Mouse (Mus musculus): Measurements from ENCODE around the gene 2310022B05Rik.

2310022B05Rik gene

DNA sequence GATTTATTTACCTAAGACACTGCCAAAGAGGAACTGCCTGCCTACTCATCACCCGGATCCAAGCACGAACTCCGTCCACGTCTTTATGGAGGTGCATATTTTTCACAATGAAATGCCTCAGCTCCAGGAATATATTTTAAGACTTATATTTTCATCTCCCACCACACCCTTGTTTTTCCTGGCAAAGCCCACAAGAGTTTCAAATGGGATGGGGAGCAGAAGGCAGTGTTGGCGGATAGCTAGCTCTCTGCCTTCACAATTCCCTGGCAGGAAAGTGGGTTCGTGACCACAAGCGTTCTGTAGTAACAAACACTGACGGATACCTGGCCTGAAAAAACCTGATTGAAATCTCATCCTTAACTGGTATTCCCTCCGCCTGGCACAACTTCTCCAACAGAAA lies 1.4 kb downstream of the 2310022B05Rik start:
- no peak for DNase-seq (ENCODE audit: low spot score in 2 of 2)

DNA sequence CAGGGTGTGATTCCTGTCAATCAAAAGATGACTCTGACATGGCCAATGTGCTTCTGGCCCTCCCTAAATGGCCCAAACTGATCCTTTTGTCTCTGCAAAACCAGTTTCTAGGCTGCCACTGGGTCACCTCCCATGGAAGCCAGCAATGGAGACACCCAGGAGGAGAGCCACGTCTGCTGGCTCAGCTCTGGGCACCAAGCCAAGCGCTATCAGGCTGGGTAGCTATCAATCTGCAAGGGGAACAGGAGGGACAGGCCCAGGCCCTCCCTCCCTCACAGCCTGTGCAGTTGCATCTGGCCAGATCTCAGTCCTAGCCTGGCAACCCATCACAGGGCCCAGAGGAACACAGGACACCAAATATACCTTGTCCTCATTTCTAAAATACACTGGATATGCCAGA lies 4.8 kb downstream of the 2310022B05Rik start:
- peak; percentile 68 to 79 for DNase-seq (ENCODE audit: low spot score in 2 of 2)

DNA sequence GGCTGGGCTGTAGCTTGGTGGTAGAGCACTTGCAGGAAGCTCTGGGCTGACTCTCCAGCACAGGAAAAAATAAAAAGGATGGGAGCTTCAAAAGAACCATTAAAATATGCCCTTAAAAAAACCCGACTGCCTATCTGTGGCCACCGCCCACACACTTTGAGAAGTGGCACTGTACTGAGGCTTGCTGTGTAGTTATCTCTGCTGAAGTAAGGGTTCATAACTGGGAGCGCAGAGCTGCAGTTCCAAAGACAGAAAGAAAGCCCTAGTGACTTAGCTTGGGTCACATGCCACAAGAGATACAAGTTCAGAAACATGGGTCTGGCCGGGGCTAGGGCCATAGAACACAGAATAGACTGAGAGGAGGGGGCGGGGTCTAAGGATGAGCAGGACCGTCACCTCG lies 5.2 kb downstream of the 2310022B05Rik start:
- peak; percentile 29 to 58 for DNase-seq (ENCODE audit: low spot score in 2 of 2)

DNA sequence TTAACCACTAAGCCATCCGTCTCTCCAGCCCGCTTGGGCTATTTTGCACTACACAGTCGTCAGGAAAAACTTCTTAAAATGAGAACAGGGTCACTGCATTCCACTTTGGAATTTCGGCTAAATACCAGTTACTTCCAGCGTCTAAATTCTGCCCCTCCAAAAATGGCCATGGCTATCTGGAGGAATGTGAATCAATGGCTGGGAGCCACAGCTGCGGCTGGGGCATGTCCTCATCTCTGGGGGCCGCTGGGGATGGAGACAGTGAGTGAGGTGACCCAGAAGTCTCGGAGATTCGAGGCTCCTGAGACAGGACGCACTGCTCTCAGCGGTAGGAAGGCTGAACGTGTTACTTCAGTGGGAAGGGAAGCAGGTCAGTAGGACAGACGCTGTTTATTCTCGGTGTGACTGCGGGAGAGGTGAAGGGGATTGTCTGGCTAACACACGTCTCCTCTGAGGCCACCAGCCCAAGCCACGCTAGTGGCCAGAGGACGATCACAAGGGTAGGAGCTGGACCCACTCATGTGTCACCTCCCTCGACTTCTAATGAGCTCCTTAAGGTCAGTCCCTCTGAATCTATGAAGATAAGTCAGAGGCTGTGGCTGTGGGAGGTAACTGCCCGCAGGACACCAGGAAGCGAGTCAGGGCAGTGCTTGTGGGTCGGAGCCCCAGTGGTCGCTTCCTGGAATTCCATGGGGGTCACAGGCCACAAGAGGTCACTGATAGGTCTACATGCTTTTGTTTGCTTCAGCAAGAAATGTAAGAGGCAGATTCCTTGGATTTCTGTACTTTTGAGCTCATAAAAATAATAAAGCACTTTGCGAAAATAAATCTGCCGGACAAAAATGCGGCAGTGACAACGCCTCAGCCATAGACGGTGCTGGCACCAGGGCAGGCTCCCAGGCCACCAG lies 9.3 kb downstream of the 2310022B05Rik start:
- no peak for DNase-seq (ENCODE audit: low spot score in 2 of 2)

DNA sequence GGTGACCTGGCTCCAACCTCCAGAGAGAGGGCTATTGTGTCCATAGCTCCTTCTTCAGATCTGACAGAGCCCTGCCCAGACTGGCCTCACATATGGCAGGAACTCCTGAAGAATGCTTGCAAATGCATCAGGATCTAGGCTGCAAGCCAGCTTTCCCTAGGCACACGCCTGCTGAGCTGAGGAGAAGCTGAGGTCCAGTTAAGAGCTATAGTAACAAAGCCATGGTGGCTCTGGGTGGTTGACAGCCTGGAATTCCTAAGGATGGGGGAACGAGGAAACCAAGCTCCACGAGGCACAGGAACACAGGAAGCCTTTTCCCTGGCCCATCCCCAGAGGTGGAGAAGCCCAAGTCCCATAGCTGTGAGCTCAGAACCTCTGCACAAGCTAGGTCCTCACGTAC lies 10.6 kb downstream of the 2310022B05Rik start:
- no peak for DNase-seq (ENCODE audit: low spot score in 2 of 2)

DNA sequence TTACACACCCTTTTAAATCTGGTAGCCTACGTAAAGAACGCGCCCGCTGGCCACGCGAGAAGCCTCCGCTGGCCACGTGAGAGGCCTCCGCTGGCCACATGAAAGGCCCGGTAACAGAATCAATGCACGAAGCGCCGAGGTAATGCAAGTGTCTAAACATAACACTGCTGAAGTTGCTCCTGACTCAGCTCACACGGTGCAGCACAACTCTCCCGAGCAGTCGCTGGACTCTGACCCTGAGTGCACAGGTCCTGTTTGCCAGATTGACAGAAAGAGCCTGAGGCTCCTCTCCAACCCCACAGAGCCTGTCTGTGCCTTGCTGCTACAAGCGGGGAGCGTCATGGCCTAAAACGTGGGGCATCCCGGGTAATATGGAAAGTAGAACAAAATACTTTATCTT lies 11.4 kb downstream of the 2310022B05Rik start:
- no peak for DNase-seq (ENCODE audit: low spot score in 2 of 2)

DNA sequence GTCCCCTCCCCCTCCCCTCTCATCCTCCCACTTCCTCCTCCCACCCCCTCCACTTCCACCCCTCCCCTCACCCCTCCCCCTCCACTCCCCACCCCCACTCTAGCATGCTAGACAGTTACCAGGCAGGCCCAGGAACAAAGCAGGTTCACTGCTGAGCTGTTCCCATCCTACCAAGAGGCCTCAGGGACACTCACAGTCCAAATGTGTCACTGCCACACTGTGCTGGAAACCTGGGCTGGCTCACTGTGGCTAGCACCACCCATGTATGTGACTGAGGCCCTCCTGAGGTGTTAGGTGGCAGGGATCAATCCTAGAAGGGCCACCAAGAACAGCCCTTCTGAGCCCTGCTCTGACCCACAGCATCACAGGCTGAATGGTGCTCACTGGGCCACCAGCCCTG lies 14.9 kb downstream of the 2310022B05Rik start:
- DNase-seq (ENCODE audit: low spot score in 2 of 2), result no peak

DNA sequence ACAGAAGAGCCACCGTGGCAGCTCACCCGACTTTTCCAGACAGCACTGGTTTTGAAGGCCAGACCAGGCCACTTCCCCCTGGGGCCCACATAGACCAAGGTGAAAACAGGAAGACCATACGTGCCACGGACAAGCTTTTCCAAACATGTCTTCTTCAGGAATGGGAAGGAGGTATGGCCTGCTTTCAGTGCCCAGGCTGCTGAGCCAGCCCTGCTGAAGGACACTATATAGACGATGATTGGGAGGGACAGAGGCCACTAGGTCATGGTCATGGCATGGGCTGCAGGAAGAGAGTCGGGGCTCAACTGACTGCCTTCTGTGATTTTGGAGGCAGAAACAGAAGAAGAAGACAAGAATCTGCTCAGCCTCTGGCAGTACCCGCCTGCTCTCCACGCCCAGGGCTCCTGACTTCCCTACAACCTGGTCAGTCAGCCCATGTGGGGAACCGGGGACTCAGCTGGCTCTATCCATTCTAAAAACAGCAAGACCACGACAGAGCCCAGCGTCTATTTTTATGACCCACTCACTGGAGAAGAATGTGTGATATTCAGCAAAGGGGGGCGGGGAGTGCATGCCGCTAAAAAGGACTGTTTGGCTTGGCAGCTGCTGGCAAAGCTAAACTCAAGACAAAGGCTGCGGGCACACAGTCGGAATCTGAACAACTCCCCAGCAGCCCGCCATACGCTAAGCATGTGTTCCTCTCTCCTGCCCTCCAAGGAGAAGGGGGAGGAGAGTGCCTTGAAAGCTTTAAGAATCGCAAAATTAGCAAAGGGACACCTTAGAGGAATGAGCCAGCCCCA lies 19.4 kb downstream of the 2310022B05Rik start:
- DNase-seq (ENCODE audit: low spot score in 2 of 2), result no peak

DNA sequence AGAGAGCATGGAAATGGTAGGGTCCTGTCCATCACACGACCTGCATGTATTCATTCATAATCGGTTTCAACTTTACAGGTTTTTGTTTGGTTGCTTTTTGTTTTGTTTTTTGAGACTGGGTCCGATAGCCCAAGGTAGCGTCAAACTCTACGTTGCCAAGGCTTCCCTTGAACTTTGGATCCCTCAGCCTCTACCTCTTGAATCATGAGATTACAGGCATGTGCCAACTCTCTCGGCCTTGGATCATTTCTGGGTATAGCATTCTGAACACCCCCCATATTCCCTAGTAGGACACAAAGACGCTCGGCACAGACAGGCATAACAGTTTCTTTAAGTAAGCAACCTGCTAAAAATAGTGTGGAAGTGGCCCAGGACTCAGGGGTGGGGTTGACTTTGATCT lies 21.6 kb downstream of the 2310022B05Rik start:
- no peak for DNase-seq (ENCODE audit: low spot score in 2 of 2)

DNA sequence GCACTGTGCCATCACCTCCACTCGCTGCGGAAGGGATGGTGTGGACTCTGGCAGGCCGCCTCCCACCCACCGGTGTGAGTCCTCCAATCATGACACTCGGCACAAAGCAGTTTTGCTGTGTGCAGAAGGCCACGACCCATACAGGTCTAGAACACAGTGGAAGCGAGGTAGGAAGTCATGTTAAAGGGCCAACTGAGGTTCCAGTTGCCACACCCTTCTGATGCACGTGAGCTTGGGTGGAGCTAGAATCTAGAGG lies 28.0 kb downstream of the 2310022B05Rik start:
- DNase-seq (ENCODE audit: low spot score in 2 of 2), result no peak

DNA sequence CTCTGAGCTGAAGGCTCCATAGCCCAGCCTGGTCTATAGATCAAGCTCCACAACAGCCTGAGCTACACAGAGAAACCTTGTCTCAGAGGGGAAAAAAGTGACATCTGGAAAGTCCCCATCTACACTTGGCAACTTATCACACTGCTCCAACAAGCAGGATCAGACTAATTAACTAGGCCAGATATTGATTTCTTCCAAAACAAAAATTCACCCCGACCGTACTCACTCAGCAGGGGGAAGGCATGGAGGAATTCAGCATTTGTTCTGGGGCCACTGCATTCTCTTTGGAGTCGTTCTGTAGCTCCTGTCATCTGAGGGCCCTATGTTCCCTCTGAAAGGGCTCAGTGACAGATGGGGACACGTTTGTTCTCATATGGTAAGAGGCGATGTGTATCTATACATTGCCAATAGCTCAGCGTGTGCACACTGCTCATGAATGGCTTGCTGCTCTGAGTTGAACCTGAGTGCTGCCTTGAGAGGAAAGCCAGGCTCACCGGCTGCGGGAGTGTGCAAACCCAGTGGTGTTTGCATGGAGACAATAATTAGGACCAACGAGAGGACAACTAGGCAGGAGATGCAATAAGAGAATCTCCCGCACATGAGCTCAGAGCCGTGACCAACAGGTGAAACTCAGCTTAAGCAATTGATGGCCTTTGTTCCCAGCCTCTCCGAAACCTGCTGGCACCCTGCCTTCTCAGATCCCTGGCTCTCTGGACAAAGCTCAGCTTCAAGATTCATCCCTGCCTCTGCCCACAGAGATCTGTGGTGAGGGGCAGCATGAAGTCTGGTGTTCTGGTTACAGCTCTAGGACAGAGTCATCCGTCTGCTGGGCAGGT lies 28.5 kb downstream of the 2310022B05Rik start:
- DNase-seq (ENCODE audit: low spot score in 2 of 2), result no peak

DNA sequence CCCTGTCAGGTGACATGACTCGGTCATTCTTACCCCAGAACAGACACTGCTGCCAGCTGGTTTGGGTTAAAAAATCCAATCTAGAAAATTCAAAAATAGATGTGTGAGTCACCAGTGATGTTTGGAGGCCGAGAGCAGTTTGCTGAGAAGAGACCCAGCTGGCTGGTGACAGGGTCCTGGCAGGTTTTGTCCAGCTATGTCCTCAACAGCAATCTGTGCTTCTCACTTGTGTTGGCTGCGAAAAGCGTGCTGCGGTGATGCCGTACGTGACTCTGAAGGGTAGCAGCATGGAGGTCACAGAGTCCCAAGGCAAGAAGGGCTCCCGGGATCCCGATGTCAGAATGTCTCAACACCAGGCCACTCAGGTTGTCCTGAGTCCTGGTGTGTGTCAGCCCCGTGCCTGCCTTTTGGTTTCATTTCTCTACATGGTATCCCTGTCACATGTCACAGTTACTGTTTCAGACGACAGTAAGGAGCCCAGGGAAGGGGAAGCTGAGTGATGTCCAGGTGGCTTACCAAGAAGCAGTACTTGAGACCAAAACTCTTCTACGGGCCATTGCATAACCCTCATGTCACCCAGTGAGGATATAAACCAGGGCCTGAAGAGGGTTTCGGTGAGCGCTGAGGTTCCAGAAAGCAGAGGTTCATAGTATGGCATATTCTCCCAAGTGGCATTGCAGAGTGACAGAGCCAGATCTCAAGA lies 30.0 kb downstream of the 2310022B05Rik start:
- DNase-seq (ENCODE audit: low spot score in 2 of 2), result no peak

DNA sequence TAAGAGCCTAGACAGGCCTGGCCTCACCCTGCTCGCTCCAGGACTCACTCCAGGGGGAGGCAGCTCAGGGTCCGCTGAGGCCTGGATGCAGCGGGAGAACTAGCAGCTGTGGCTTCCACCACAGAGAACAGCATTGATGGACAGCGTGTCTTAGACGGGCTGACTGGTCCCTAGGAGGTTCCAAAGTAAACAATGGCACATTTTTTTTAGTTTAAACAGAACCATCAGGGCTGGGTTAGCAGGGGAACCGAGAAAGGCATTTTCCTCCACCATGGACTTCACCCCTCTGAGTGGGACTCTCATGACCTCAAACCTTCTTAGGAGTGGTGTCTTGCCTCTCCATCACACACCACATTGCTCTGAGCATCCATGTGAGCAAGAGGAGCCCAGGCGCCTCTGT lies 31.2 kb downstream of the 2310022B05Rik start:
- no peak for DNase-seq (ENCODE audit: low spot score in 2 of 2)

DNA sequence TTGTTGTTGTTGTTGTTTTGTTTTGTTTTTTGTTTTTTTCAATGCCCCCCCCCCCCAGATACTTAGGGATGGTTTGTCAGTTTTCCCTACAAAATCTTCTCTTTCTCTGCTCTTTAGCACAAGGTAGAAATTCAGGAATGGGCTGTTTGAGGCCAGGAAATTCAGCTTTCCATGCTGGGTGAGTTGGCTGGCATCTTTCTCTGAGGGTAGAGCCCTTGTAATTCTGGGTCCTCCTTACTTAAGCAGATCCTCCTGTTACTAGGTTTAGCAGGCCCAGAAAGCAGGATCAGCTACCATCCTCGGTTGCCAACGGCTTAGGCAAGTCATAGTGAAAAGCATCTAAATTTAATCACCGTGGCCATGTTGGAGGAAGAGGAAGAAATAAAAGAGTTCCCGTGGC lies 32.3 kb downstream of the 2310022B05Rik start:
- DNase-seq (ENCODE audit: low spot score in 2 of 2), result no peak

DNA sequence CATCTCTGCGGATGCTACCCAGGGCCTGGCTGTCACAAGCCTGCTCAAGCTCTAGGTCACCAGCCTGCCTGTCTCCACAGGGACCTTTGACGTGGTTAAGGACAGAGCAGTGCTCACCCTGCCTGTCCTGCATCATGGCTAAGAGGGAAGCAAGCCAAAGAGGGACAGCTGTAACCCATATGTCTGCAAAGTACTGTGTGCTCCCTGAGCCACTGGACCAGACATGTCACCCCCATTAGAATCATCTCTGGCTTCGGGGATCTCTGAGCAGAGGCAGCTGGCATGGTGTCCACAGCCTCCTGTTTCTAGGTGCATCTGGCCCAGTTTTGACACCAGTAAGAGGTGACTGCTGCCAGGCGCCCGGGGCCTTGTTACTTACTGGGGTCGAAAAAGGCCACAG lies 32.7 kb downstream of the 2310022B05Rik start:
- no peak for DNase-seq (ENCODE audit: low spot score in 2 of 2)

DNA sequence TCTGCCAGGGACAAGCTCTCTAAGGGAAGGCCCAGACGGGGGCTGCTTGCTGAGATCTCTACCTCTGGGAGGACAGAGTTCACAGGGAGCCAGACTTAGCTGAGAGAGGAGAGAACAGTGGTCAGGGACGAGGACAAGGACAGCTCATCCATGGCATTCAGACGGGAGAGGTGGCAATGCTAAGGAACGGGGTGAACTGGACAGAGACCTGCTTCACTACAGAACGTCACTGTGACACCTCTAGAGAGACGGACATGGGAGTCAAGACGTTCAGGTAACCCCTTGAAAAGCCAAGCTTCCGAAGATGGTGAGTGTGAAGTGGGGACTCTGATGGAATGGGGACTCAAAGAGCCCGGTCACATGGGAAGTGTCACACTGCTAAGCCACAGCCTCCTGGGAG lies 36.9 kb downstream of the 2310022B05Rik start:
- DNase-seq (ENCODE audit: low spot score in 2 of 2), result no peak

DNA sequence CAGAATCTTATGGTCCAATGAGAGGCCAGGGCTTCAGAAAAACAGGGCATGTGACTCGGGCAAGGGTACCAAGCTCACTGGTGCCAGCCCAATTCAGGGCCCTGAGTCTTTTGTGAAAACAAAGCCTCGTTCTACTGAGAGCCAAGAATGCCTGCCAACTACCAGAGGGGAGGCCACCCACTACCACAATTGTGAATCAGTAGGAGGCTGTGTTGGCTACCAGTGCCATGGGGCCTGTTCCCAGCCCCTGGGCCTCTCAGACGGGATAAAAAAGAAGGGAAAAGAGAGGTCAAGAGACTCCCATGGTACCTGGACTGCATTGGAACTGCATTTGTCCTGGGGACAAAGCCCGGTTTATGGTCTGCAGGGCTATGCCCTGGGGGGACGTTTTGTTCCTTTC lies 41.9 kb downstream of the 2310022B05Rik start:
- no peak for DNase-seq (ENCODE audit: low spot score in 2 of 2)

DNA sequence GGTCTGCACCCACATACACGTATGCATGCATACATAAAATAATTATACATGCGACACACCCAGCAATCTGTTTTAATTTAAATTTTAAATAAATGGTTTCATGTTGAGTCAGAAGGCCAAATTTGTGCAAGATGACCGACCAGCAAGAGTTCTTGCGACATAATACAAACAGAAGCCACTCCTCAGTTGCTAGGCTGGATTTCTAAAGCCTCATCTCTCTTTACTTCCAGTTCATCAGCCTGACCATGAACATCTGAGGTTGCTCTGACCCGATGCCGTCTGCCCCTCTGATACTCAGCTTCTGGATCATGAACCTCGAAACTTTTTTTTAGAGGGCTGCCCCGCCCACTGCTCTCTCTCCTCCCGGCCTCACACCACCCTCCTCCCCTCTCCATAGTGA lies 44.9 kb downstream of the 2310022B05Rik start:
- no peak for DNase-seq (ENCODE audit: low spot score in 2 of 2)

DNA sequence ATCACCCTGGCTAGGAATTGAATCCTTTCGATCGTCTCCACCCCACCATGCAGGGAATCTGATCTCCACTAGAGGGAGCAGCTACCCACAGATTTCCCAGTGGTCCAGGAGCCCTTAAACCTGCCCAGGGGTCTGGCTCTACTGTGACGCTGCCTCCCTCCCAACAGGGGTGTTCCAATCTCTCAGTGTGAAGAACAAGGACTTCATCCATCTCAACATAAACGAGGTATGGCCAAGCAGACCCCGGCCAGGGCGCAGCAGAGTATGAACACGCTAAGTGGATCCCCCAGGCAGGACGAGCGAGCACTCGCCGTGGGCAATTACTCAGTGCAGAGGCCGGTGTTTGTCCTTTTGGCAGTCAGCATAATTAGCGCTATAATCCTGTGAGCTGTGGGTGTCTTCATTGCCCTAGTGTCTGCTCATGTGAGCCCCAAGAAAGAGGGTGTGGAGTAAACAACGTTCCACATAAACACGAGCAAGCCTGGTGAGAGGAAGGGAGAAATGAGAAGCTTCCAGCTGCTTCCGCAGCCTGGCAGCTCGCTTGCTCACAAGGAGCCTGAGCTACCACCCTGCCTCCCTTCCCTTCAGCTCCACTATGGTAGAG lies 45.8 kb downstream of the 2310022B05Rik start:
- DNase-seq (ENCODE audit: low spot score in 2 of 2), result peak; percentile 41

DNA sequence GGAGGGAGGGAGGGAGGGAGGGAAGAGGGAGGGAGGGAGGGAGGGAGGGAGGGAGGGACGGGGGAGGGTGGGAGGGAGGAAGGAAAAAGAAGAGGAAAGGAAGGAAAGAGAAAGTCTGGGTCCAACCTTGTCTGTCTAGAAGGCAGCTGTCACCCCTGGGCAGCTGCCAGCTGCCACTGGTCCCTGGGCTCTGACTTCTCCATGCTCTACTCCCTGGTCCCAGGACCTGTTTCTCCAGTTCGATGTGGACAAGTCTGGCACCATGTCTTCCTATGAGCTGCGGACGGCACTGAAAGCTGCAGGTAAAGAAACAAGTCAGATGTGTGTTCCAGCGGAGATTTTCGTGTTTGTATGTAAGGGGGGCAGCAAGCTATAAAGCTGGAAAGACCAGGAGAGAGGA lies 48.8 kb downstream of the 2310022B05Rik start:
- DNase-seq (ENCODE audit: low spot score in 2 of 2), result no peak

DNA sequence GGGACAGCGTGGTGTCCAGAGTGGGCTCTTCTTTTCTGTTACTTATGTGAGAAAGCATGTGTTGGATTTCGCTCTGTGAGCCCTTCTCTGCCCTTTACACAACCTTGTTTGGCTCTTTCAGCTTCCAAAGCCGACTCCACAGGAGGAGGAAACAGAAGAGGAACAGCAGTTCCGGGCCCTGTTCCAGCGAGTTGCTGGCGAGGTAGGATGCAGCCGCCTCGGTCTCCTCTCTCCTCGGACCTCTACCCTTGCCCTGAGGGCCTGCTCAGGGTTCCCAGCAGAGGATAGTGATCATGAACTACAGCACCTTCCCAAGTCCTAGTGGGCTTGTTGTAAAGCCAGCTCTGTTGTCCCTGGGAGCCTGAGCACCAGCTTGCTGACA lies 54.2 kb downstream of the 2310022B05Rik start:
- no peak for DNase-seq (ENCODE audit: low spot score in 2 of 2)

Data from spleen, postnatal 36 days (tissue).